Mouse (Mus musculus) retina, embryonic 14.5 days (tissue): ENCODE results near the gene Adam11.
"Not testable (repeated sequence)": the region's sequence is repeated elsewhere in the genome, so short reads cannot be mapped to it uniquely, and the experiment has no call there.

Source experiments
- DNase-seq: peaks from one replicate; pipeline ENCODE4 v3.0.0-alpha.2; 2015; ENCODE audit warnings: low spot score

Gene Adam11

GRCm38 (mm10) chr11:102761309-102762210 lies at the start of gene Adam11:
TSS of gene Adam11 (plus strand) at chr11:102761439.
- DNase-seq: no peak

GRCm38 (mm10) chr11:102712411-102712810 lies 48.8 kb upstream of the Adam11 start:
- DNase-seq: no peak

GRCm38 (mm10) chr11:102714578-102714977 lies 46.7 kb upstream of the Adam11 start:
- DNase-seq: not testable (repeated sequence)

- DNase-seq: no peak
Measured at GRCm38 (mm10) chr11:102716135-102716534, 45.1 kb upstream of the Adam11 start.

GRCm38 (mm10) chr11:102725574-102725973 lies 35.7 kb upstream of the Adam11 start:
- peak; percentile 45 for DNase-seq

DNA sequence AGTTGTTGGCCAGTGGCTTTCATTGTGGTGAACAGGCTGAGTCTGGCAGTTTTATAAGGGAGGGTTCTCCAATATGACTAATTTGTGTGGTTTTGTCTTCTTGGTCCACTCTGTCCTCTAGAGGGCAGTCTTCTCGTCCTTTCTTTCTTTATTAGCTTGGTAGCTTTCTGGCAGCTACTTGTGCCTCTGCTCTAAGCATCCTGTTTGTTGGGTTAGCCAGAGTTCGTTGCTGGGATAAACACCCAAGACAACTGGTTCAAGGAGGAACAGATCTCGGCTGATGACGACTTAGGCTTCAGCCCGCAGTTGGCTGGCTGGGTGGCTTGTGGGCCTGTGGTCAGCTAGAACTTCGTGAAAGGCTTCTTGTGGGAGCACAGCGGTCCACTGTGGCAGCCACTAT lies 32.6 kb upstream of the Adam11 start:
- peak; percentile 87 for DNase-seq

- DNase-seq: no peak
Measured at GRCm38 (mm10) chr11:102729835-102730234, 31.4 kb upstream of the Adam11 start.

DNA sequence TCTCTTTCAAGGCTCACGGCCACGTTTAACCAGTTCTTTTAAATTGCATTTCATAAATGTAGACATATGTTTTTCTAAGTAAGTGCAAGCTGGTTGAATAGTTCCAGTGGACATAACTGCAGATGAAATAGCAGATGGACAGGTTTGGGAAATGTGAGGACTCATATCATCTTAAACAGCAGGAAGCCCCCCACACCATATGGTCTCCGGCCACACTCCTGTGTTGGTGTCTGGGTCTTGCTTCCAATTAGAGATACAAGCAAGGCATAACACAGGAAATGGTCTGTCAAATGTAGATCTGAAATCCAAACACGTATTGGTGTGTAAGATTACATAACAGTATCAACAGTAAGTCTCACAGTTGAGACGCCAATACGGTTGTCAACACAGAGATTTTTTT lies 29.9 kb upstream of the Adam11 start:
- DNase-seq: no peak

- DNase-seq: no peak
Measured at GRCm38 (mm10) chr11:102733146-102733545, 28.1 kb upstream of the Adam11 start.

DNA sequence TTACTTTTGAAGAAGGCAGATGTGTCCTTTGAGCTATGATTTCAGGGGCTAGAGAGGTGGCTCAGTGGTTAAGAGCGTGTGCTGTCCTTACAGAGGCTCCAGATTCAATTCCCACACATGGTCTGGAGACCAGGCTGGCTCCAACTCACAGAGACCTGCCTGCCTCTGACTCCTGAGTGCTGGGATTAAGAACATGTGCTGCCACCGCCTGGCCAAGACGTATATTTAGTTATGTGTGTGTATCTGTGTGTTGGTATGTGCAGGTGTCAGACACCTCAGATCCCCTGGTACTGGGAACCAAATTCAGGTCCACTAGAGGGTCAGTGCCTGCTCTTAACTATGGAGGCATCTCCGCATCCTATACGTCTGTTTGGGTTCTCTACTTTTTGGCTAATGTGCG lies 26.3 kb upstream of the Adam11 start:
- DNase-seq: no peak

- DNase-seq: no peak
Measured at GRCm38 (mm10) chr11:102738046-102738445, 23.2 kb upstream of the Adam11 start.

- DNase-seq: peak; percentile 88
Measured at GRCm38 (mm10) chr11:102739278-102739966, 21.8 kb upstream of the Adam11 start.

GRCm38 (mm10) chr11:102740634-102741033 lies 20.6 kb upstream of the Adam11 start:
- no peak for DNase-seq

DNA sequence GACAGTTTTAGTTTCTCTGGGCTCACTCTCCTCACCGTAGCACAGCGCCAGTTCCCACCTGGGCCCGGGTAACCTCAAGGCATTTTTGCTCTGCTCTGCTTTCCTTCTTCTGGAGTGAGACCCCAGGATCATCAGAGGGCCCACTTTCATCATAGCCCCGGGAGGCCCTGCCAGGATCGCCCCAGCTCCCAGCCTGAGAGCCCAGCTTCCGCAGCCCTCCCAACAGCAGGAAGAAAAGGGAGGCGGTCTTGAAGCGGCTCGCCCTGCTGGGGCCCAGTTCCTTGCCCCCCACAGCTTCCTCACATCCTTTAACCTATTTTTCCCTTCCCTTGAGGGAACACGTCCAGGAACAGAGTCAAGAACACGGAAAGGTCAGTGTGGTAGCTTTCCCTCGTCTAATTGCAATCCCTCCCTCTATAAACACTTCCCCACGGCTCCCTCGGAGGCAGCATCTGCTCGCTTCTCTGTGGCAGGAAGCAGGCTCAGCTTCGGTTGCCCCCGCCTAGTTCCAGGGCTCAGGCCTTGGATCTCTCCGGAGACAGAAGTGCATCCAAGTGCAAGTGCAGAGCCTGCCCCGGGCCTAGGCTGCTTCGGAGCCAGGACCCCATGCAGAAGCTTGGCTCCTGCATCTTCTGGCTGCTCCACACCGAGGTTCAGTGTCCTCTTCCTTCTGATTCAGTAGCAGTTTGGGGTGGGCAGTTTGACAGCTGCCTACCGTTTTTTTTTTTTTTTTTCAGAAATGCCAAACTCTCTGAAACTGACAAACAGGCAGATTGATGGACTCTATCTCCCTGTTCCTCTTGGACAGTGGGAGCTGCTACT lies 19.9 kb upstream of the Adam11 start:
- DNase-seq: peak; percentile 64

- DNase-seq: peak; percentile 18
Measured at GRCm38 (mm10) chr11:102742066-102742465, 19.2 kb upstream of the Adam11 start.

- no peak for DNase-seq
Measured at GRCm38 (mm10) chr11:102742843-102743242, 18.4 kb upstream of the Adam11 start.

GRCm38 (mm10) chr11:102744746-102745145 lies 16.5 kb upstream of the Adam11 start:
- no peak for DNase-seq

DNA sequence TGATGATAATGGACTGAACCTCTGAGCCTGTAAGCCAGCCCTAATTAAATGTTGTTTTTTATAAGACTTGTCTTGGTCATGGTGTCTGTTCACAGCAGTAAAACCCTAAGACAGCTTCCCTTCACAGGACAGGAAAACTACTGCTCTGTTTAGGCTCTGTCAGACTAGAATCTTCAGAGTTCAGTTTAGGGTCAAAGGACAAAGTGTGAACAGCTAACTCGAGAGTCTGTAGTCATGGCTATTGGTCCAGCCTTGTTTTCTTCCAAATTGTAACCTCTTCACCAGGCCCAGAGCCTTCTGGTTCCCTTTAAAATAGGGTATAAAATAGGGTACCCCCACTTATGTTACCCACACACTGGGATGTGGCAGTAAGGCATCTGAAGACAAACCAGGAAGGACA lies 13.4 kb upstream of the Adam11 start:
- no peak for DNase-seq

DNA sequence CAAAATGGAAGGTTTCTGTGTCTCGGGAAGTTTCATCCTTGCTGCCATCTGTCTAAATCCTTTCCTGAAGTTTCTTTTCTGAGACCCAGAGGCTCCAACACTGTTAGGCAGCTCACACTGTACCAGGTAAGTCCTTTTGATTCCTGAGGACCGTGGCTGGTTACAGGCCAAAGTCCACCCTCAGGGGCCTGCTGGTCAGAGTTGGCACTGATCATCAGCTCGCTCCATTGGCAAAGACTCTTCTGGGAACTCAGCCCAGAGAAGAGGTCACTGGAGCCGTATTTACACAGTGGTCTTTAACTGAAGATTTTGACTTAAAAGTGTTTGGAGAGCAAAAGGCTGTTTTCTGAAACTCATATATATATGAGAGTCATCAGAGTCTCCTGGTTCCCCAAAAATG lies 12.9 kb upstream of the Adam11 start:
- no peak for DNase-seq

- DNase-seq: no peak
Measured at GRCm38 (mm10) chr11:102749712-102750111, 11.5 kb upstream of the Adam11 start.

- DNase-seq: peak; percentile 51
Measured at GRCm38 (mm10) chr11:102752896-102753590, 8.2 kb upstream of the Adam11 start.
